Mouse (Mus musculus) skeletal muscle tissue, adult 2 months (tissue): Measurements from ENCODE around the gene Pten.
"Not testable (repeated sequence)": the region's sequence is repeated elsewhere in the genome, so short reads cannot be mapped to it uniquely, and the experiment has no call there.

ENCODE experiments used
- DNase-seq: peaks from one replicate; pipeline ENCODE4 v3.0.0-alpha.2; 2012; ENCODE audit warnings: low read depth, low spot score

The Pten gene

DNA sequence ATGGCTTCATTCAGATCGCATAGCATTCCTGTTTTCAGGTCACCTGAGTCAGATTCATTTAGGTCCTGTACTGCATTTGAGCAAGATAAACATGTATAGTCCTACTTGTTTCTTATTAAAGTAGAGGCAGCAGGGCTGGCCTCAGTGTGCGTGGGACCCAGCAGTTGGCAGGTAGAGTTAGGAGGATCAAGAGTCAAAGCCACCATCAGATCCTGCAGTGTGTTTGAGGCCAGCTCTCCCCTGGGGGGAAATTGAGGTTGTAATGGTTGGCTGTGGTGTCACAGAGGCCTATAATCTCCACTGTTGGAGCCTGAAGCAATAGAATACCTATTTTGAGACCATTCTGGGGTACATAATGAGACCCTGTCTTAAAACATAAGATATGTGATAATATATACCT lies 50.3 kb downstream of the Pten start:
- no peak for DNase-seq

DNA sequence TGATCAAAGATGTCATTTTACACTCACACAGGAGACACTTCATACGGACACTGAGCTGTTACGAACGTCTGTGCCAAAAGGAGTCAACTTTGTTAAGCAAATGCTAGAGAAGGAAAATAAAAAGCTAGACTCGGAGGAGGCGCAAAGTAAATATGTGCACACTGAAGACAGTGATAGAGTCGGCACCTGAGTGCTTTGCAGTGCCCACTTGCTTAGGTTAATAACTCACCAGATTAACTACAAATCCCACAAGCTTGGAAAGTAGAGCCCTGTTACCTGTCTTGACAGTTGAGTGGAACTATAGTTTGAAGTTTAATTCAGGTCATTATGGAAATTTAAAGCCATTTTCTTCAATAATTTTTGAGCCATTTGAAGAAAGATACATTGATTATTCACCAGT lies 51.4 kb downstream of the Pten start:
- DNase-seq = no peak

DNA sequence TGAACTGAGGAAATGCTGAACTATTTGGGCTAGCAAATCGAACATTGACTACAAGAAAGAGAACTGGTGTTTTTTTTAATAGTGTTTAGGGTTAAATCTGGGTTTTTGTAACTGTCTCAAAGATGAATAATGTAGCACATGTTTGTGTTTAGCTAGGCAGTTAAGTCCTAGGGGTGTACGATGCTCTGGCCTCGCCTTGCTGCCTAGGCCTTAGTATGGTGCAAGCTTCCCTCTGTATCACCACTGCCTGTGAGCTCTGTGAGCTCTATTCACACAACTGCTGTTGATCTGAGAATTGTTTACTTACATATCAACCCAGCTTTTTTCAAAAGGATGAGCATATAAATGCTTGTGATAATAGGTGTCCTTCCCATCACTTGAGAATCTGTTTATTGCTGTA lies 51.8 kb downstream of the Pten start:
- DNase-seq = no peak

DNA sequence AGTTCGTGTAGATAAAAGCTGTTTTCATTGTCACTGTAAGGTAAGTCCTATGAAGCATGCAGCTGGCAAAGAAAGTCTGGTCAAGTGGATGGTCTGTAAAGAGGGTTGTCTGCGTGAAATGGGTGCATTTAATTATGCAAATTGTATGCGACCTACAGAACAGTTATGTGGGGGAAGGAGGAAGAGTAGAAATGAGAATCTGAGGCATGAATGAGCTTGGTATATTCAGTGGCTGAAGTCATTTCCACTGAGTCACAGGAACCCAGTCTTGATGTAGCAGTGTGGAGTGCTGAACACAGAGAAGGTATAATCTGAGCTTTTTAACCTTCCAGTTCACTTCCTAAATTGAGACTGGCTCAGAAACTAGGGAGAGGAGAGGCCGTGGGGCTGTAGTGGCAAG lies 61.5 kb downstream of the Pten start:
- no peak for DNase-seq

DNA sequence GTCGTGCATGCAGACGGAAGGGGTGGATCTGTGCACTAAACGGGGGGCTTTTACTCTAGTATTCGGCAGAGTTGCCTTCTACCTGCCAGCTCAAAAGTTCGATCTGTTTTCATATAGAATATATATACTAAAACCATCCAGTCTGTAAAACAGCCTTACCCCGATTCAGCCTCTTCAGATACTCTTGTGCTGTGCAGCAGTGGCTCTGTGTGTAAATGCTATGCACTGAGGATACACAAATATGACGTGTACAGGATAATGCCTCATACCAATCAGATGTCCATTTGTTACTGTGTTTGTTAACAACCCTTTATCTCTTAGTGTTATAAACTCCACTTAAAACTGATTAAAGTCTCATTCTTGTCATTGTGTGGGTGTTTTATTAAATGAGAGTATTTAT lies 65.7 kb downstream of the Pten start:
- not testable (repeated sequence) for DNase-seq

DNA sequence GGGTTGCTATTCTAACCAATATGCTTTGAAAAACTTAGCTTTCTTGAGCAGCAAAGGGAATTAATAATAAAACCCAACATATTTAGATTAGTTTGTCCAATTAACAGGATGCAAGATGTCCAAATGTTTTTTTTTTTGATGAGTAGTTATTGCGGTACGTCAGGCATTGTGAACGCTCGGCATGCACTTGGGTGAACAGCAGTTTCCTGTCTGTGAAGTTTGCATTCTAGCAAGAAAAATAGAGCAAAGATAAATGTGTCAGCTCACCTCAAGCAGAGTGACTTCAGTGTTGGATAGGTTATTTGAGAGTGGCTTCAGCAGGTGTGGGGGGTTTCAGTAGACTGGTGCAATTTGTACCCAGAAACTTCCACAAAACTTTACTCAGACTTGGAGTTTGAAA lies 69.3 kb downstream of the Pten start:
- DNase-seq = no peak

DNA sequence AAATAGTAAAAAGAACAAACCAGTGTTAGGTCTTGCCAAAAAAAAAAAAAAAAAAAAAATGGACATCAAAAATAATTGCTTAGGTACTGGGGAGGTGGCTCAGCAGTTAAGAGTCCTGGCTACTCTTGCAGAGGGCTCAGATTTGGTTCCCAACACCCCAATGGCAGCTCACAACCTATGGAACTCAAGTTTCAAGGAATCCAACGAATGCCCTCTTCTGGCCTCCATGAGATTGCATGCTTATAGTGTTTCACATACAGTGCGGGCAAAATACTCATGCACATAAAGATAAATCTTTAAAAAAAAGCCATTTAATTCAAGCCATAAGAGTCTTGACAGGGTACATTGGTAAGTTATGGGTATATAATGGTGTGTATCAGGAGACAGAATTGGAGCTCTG lies 72.6 kb downstream of the Pten start:
- DNase-seq = no peak

DNA sequence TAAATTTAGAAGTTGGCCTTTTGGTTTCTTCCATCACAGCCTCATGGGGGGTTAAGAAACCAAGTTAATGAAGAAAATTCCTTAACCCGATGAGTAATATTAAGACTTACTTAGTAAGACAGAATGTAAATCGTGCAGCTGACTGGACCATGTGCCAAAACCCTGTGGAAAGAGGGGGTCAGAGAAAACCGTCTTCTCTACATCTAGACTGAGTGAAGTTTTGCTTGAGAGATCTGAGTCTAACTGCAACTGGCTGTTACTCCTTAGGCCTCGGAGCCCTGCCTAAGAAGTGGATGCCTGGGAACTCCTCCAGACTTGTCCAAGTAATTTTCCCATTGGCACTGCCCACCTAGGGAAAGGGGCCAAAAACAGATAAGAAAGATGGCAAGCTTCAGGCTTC lies 74.0 kb downstream of the Pten start:
- DNase-seq = no peak

DNA sequence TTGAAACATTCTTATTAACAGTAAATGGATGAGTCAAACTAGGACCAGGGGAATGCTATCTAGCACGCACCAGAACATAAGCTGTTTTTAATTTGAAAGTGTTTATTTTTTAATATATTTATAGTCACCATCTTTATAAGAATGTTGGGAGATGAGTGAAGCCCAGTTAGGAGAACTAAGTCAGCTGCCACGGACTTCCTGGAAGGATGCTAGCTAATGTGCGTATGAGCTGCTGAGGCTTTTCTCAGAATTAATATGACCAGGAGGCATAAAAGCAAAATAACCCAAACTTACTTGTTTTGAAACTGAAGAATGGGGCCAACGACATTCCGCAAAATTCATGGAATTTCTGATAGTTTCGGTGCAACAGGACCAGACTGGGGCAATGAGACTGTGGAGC lies 83.2 kb downstream of the Pten start:
- DNase-seq = no peak

DNA sequence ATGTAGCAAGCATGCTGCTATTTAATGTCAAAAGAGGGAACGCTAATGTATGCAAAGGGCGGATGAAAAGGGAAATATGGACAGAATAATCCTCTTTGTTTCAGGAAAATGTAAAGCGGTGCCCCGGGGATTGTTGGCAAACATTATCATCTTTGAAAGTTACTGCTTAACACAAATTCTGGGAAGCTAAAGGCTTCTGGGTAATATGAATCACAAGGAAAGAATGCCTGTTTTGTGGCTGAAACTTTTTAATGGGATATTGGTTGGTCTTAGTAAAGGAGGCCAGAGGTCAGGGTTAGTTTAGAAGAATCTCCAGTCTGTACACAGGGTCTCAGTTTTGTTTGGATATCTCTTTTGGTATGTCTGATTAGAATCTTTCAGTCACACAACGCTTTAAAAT lies 87.2 kb downstream of the Pten start:
- DNase-seq = no peak

DNA sequence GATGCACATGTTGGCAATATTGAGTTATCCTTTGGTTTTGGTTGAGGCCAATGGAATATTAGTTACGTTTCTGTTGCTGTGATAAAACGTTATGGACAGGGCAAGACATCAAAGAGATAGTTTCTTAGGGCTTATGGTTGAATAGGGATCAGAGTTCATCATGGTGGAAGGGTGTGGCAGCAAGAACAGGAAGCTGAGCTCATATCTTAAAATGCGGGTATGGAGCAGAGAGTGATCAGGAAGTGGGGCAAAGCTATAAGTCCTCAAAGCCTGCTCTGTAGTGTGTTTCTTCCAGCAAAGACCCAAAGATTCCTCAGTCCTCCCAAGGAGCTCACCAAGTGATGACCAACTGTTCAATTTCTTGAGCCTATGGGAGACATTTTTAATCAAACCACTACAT lies 90.7 kb downstream of the Pten start:
- DNase-seq = no peak

DNA sequence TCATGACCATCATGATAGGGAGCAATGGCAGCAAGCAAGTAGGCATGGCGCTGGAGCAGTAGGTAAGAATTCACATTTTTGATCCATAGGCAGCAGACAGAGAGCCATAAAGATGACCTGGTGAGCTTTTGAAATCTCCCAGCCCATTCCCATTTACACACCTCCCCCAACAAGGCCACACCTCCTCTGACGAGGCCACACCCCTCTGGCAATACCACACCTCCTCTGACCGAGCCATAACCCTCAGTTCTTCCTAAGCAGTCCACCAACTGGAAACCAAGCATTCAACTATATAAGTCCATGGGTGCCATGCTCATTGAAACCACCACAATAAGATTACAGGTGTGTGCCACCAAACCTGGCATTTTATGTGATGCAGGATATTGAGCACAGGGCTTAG lies 95.0 kb downstream of the Pten start:
- no peak for DNase-seq

DNA sequence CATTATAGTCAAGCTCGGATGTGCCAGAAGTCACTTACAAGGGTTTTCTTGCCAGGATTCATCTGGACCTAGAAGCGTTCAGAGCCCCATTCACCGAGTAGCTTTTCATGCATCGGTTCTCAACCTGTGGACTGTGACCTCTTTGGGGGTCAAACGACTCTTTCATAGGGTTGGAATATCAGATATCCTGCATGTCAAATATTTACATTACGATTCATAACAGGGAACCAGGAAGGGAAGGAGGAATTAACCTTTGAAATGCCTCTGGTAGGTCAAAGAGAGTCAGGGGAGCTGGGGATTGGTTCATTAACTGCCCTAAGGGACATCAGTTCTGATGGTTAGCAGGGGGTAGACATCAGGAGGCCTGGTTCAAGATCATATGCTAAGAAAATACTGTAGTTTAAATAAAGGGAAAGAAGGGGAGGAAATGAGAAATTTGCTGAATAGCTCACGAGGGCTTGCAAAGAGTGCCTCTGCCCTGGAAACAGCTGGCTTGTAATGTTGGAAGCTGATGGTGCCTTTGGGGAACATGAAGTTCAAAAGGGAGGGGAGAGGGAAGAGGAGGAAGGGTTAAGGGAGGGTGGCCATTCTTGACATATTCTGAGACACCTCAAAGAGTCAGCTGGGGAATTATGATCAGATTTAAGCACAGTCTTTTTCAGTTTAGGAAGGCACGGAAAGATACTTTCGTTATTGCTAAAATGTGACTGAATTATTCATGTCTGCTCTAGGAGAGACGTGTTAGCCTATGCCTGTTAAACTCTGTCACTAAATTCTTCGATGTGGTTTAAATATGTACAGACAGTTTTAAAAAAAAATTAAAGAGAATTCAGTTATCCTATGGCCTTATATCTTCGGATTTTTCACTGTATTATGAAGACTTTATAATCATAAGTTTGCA lies 104.6 kb downstream of the Pten start:
- DNase-seq = no peak

DNA sequence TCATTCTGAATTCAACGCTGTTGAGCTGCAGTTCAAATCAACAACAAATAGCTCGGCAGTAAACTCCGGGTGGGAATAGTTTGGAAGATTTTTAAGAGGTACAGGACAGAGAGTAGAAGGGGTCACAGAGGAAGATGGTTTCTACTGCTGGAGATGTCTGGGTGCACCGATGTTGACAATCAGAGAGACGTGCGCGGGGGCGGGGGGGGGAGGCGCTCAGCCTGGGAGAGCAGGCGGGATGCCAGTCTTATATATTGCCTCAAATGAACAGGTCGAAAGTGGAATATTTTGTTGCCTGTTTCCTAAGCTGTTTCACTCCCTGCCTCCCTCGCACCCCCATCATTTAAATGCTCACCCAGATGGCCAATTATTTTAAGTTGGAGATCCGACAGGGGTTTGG lies 109.5 kb downstream of the Pten start:
- DNase-seq = no peak

DNA sequence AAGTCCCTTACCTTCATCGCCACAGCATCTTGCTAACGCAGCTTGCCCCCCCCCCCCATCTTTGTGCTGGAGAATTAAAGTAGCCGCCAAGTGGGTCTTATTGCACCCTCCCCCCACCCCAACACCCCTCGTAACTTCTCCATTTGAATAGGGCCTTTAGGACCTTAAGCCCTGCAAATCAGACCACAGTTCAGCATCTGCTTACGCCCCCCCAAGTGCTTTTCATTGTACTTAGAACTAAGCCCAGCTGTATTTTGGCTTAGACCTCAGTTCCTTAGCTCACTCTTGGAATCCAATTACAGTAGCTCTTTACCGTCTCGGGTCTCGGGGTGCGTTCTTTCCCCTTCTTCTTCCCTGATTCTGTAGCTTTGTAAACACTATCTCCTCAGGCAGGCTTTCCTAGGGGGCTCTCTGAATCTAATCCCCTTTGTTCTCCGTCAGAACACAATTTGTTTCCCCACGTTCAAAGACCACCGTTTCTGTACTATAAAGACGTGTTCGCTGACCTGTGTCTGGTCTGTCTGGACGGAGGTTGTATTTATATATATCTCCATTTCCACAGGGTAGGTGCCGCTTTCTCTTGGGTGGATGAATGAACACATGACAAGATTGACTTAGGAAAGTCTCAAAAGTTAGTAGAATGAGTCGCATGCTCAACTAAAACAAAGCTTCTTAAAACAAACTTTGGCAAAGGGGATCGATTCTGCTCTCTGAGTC lies 110.0 kb downstream of the Pten start:
- no peak for DNase-seq

DNA sequence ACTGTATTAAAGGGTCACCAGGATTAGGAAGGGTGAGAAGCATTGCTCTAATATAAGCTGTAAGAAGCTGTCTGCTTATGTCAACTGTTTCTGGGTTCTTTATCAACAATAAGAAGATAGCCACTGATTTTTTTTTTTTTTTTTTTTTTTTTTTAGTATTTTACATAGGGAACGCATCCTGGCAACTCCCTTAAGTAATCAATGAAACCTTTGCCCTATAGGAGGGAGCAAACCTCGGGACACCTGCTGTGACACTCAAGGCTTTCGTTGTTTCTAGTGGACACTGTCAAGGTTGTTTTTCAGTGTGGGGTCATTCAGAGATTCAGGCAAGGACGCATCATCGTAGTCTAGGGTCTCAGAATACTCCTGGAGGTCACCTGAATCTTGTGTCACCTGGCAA lies 111.3 kb downstream of the Pten start:
- DNase-seq = no peak

DNA sequence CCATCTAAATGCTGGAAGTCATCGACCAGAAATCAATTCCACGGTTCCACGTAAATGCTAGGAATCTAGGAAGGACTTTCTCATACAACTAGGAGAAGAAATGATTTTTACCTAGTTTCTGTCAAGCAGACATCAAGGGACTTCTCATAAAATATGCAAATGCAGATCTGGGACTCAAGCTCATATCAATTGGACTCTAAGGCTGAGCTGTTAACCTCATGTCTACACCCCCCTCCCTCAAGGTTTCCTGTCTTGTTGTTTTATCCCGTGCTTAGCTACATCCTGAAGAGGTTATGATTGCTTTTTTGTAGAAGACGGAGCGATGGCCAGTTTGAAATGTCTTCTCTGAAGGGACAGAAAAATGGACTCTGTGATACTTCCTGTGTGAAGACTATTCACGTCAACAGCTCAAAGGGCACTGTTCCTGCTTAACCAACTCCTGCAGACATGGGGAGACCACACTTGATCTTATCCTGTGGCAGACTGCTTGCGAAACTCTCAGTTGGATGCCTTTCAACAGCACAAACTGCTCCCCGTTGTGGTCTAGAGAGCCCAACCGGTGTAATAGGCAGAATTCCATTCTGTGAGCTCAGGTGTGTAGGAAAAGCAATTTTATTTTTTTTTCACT lies 111.9 kb downstream of the Pten start:
- no peak for DNase-seq

DNA sequence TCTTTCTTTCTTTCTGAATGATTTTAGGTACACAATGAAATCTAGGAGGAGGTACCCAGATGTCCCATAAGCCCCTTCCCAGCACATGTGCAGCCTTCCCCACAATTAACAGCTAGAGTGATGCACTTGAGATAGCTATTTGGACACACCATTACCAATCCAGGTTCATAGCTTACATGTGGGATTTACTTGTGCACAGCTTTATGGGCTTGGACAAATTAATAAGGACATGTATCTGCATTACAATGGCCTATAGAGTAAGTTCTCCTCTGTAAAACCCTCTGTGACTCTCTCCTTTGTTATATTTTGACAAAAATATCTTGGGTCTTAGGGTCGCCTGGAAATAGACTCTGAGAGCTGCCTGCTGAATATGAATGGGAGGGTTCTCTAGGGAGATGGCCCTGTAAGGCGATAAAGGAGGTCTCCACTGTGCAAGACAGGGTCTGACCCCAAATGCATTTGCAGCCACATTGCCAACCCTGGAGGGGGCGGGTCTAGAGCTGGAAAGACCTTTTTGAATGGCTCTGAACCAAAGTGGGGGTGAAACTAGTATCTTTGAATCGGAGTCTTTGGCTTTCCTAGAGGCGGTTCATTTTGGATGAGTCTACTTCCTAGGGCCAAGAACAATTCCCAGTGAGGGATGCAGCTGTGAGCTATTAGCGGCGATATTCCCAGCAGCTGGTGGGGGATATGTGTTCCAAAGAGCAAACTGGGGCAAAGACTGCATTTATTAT lies 116.8 kb downstream of the Pten start:
- DNase-seq = peak; percentile 43
